21 mouse cellular contexts compared by ENCODE assay signal in the genomic region with DNA sequence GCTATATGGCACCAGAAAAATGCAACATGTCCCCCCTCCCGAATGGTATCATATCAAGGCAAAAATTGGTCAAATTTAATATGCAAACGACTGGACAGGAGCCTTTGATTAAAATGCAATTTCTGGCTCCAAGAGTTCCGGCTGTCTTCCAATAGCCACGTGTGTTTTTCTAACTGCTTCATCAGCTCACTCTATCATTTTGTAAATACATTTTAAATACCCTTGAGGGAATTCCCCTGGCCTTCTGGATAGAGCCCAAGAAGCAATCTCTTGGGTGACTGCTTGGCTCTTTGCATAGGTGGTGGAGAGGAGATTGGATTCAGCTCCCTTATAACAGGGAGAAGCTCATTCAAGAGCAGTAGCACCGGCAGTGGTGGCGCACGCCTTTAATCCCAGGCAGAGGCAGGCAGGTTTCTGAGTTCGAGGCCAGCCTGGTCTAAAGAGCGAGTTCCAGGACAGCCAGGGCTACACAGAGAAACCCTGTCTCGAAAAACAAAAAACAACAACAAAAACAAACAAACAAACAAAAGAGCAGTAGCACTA. TPM values are rescaled to one million over a fixed set of nuclear protein-coding genes. Genes with fewer than 3 reads are reported as not detected.
DNase-seq lines count a peak whose midpoint lies in the region; ATAC-seq and TF ChIP-seq lines count a peak whose summit lies in the region.
"Had no signal": no experiment of that assay in that cellular context is flagged by ENCODE, and none has a peak within 500 bp of the region (broad histone marks: within the 10 kb centered on the region; RNA-seq: fewer than 3 reads in every experiment).

No protein-coding gene starts in this region.

- TF ChIP-seq POLR2A in CH12.LX (IDR thresholded peaks at IDR 0.05; ENCODE audit: low read depth, low read length) = peak; percentile 51

- peak; percentile 27 for DNase-seq in lung, postnatal 36 days
- no peak for DNase-seq in lung, postnatal 10 days
- peak; percentile 85 for DNase-seq in CH12.LX (ENCODE audit: extremely low read depth)
- DNase-seq in spleen, adult 12 weeks (ENCODE audit: low spot score) = no peak
- DNase-seq in midbrain, embryonic 10.5 days (ENCODE audit: low spot score) = no peak
- no peak for DNase-seq in cerebellum, adult 9-10 months
- DNase-seq: B cell, adult 2 months; cerebellum, adult 11 months; cerebellum, adult 9-11 months; cerebellum, postnatal 36 days; gastrocnemius, postnatal 10 days; heart, adult 18-20 months; heart, postnatal 10 days; heart, postnatal 4 days had no signal

- dilution Hi-C loops in CH12.LX (cut with MboI; ENCODE audit: extremely low pct_ligation_motif_present, extremely low pct_unique_long_range_greater_than_20kb, low sequenced_read_pairs) = no loop called here

- no peak; the same call in 1 of the 2 replicates for TF ChIP-seq RAD21 in CH12.LX (IDR thresholded peaks at IDR 0.05; ENCODE audit: low read depth, low read length)

- 0 out of 2 replicates have a peak, but pooled peaks have one; percentile 43 for TF ChIP-seq EP300 in CH12.LX (IDR thresholded peaks at IDR 0.05; ENCODE audit: low read length)

- H3K36me3 ChIP-seq in CH12.LX (replicated peaks in 1 of 2; ENCODE audit: control insufficient read depth in 1 of 2, insufficient read depth in 1 of 2, low read length in 1 of 2) = peaks cover 0 to 2% of the 10 kb centered on the region in 2 experiments
- H3K36me3 ChIP-seq in midbrain, embryonic 10.5 days = no peaks in the 10 kb centered on the region
- H3K36me3 ChIP-seq: embryonic facial prominence, embryonic 13.5 days; forebrain, embryonic 12.5 days; heart, embryonic 10.5 days; hindbrain, embryonic 13.5 days had no signal

- no peak overlapping the region for H3K4me3 ChIP-seq in CH12.LX (replicated peaks in 1 of 3; ENCODE audit: low read depth in 2 of 3, low read length in 2 of 3, poor library complexity in 1 of 3)
- H3K4me3 ChIP-seq in midbrain, embryonic 10.5 days = no peak overlapping the region
- H3K4me3 ChIP-seq: embryonic facial prominence, embryonic 13.5 days; forebrain, embryonic 12.5 days; heart, embryonic 10.5 days; hindbrain, embryonic 13.5 days had no signal

- peaks cover 5 to 35% of the 10 kb centered on the region in 2 experiments; a peak in 3 of 4 replicates for H3K4me1 ChIP-seq in CH12.LX (ENCODE audit: control insufficient read depth in 1 of 2, insufficient read depth in 2 of 2)
- H3K4me1 ChIP-seq in midbrain, embryonic 10.5 days = no peaks in the 10 kb centered on the region
- H3K4me1 ChIP-seq: embryonic facial prominence, embryonic 13.5 days; forebrain, embryonic 12.5 days; heart, embryonic 10.5 days; hindbrain, embryonic 13.5 days had no signal

- WGBS in midbrain, embryonic 10.5 days = 88% methylated on average over 10 of the region's 10 CpGs

- peak overlapping the region; percentile 46; the same call in 1 of the 2 replicates for H3K9ac ChIP-seq in CH12.LX (ENCODE audit: insufficient read depth, low read depth)
- H3K9ac ChIP-seq: embryonic facial prominence, embryonic 13.5 days; forebrain, embryonic 12.5 days; hindbrain, embryonic 13.5 days had no signal

- peak overlapping the region; percentile 83 for H3K4me2 ChIP-seq in CH12.LX (ENCODE audit: insufficient read depth, low read depth, poor library complexity, severe bottlenecking)
- H3K4me2 ChIP-seq: embryonic facial prominence, embryonic 13.5 days; forebrain, embryonic 12.5 days; hindbrain, embryonic 13.5 days had no signal

- in situ Hi-C loops in CH12.LX (cut with MboI; ENCODE audit: low pct_ligation_motif_present, low pct_unique_long_range_greater_than_20kb, low sequenced_read_pairs) = no loop called here

- H3K27ac ChIP-seq in CH12.LX (ENCODE audit: insufficient read depth, low read depth) = peak overlapping the region; percentile 99
- H3K27ac ChIP-seq in midbrain, embryonic 10.5 days (replicated peaks) = no peak overlapping the region
- H3K27ac ChIP-seq: embryonic facial prominence, embryonic 13.5 days; forebrain, embryonic 12.5 days; heart, embryonic 10.5 days; hindbrain, embryonic 13.5 days; hindbrain, postnatal 0 days had no signal

- peaks cover 10% of the 10 kb centered on the region for H3K9me3 ChIP-seq in CH12.LX (replicated peaks; ENCODE audit: low read length)
- H3K9me3 ChIP-seq in midbrain, embryonic 10.5 days (replicated peaks) = no peaks in the 10 kb centered on the region
- H3K9me3 ChIP-seq: embryonic facial prominence, embryonic 13.5 days; forebrain, embryonic 12.5 days; heart, embryonic 10.5 days; hindbrain, embryonic 13.5 days had no signal

- H3K27me3 ChIP-seq in CH12.LX (replicated peaks) = no peaks in the 10 kb centered on the region
- H3K27me3 ChIP-seq in midbrain, embryonic 10.5 days (ENCODE audit: low read depth, poor library complexity, severe bottlenecking) = no peaks in the 10 kb centered on the region
- H3K27me3 ChIP-seq: embryonic facial prominence, embryonic 13.5 days; forebrain, embryonic 12.5 days; hindbrain, embryonic 13.5 days had no signal

- no peak for TF ChIP-seq CTCF in CH12.LX (conservative IDR thresholded peaks at IDR 0.05 in 1 of 2, IDR thresholded peaks at IDR 0.05 in 1 of 2; ENCODE audit: low read depth in 2 of 2, low read length in 2 of 2)

- no peaks in the 10 kb centered on the region for H3K79me2 ChIP-seq in CH12.LX (replicated peaks; ENCODE audit: control insufficient read depth, extremely low read depth, insufficient read depth, poor library complexity, severe bottlenecking)

- peak; percentile 39 for ATAC-seq in inflammation-experienced regulatory T-cells, adult 6 months
- ATAC-seq: forebrain, embryonic 16.5 days; hindbrain, postnatal 0 days had no signal

TF ChIP-seq in CH12.LX, 34 proteins besides CTCF, POLR2A, EP300 and RAD21:
- TF ChIP-seq KAT2A (IDR thresholded peaks at IDR 0.05; ENCODE audit: insufficient replicate concordance, low read length) (0 out of 2 replicates have a peak, but pooled peaks have one; percentile 28), GABPA (IDR thresholded peaks at IDR 0.05; ENCODE audit: insufficient replicate concordance, low read depth, low read length) (no peak), MEF2A (IDR thresholded peaks at IDR 0.05; ENCODE audit: borderline replicate concordance, low read depth, low read length) (peak; percentile 38; the same call in 1 of the 2 replicates), ETS1 (conservative IDR thresholded peaks at IDR 0.05; ENCODE audit: low read depth, low read length) (0 out of 2 replicates have a peak, but pooled peaks have one; percentile 38), NELFE (IDR thresholded peaks at IDR 0.05; ENCODE audit: low read depth, low read length) (no peak), MAFK (IDR thresholded peaks at IDR 0.05; ENCODE audit: insufficient replicate concordance, low read length) (no peak), CHD2 (IDR thresholded peaks at IDR 0.05; ENCODE audit: low read length) (0 out of 2 replicates have a peak, but pooled peaks have one; percentile 3), IRF4 (IDR thresholded peaks at IDR 0.05; ENCODE audit: low read depth, low read length) (0 out of 2 replicates have a peak, but pooled peaks have one; percentile 38), TBP (conservative IDR thresholded peaks at IDR 0.05; ENCODE audit: low read depth, low read length) (peak; percentile 83), SIN3A (IDR thresholded peaks at IDR 0.05; ENCODE audit: low read length) (no peak), RCOR1 (conservative IDR thresholded peaks at IDR 0.05; ENCODE audit: low read depth, low read length) (no peak), BHLHE40 (IDR thresholded peaks at IDR 0.05; ENCODE audit: low read depth, low read length) (peak; percentile 63), ZKSCAN1 (IDR thresholded peaks at IDR 0.05; ENCODE audit: borderline replicate concordance, low read depth, low read length) (no peak), TCF12 (IDR thresholded peaks at IDR 0.05; ENCODE audit: low read depth, low read length) (peak; percentile 17; the same call in 1 of the 2 replicates), NRF1 (IDR thresholded peaks at IDR 0.05; ENCODE audit: low read depth, low read length) (no peak), HCFC1 (IDR thresholded peaks at IDR 0.05; ENCODE audit: low read depth, low read length) (no peak), MXI1 (IDR thresholded peaks at IDR 0.05; ENCODE audit: low read depth, low read length) (peak; percentile 90), USF1 (IDR thresholded peaks at IDR 0.05; ENCODE audit: low read depth, low read length) (no peak; the same call in 1 of the 2 replicates), CHD1 (IDR thresholded peaks at IDR 0.05; ENCODE audit: low read depth, low read length) (no peak), PAX5 (IDR thresholded peaks at IDR 0.05; ENCODE audit: low read length) (no peak), ZNF384 (IDR thresholded peaks at IDR 0.05; ENCODE audit: low read depth, low read length) (no peak), UBTF (IDR thresholded peaks at IDR 0.05; ENCODE audit: low read depth, low read length) (no peak), MAX (IDR thresholded peaks at IDR 0.05; ENCODE audit: low read length) (peak; percentile 90), MAZ (IDR thresholded peaks at IDR 0.05; ENCODE audit: low read depth, low read length) (no peak), E2F4 (IDR thresholded peaks at IDR 0.05; ENCODE audit: insufficient replicate concordance, low read depth, low read length) (no peak), MYC (IDR thresholded peaks at IDR 0.05; ENCODE audit: low read depth, low read length) (peak; percentile 81), ELF1 (IDR thresholded peaks at IDR 0.05; ENCODE audit: low read depth, low read length) (no peak), SMC3 (IDR thresholded peaks at IDR 0.05; ENCODE audit: low read depth, low read length) (no peak), ZMIZ1 (IDR thresholded peaks at IDR 0.05; ENCODE audit: low read depth, low read length) (no peak), POLR2AphosphoS2 (IDR thresholded peaks at IDR 0.05; ENCODE audit: low read depth, low read length) (0 out of 2 replicates have a peak, but pooled peaks have one; percentile 2), JUND (conservative IDR thresholded peaks at IDR 0.05; ENCODE audit: low read depth, low read length) (no peak), ZC3H11A (IDR thresholded peaks at IDR 0.05; ENCODE audit: low read depth, low read length) (no peak), USF2 (conservative IDR thresholded peaks at IDR 0.05; ENCODE audit: low read depth, low read length) (no peak), JUN (IDR thresholded peaks at IDR 0.05; ENCODE audit: insufficient read depth, low read depth, low read length) (no peak)
TF ChIP-seq in CH12.LX: peak in this region for 12.

RNA-seq across cellular contexts. Expression of a gene that starts 23.3 kb away (rescaled TPM):
- total RNA-seq in CH12.LX (2012; rRNA removed) (20.7 and 23.0 TPM in 2 replicates), CH12.LX (2014; rRNA removed) (39.5 and 40.4 TPM in 2 replicates)
- polyA plus RNA-seq in CH12.LX (2012; ENCODE audit: insufficient read length, low read depth) = 15.4 and 17.2 TPM in 2 replicates
- 10 to 100 TPM; 12.1 to 24.1 (median 23.5) TPM for polyA plus RNA-seq in inflammation-experienced regulatory T-cells, adult 6 months (2017; shearing (Covaris generic))
- polyA plus RNA-seq in midbrain, embryonic 10.5 days (2016; fragmentation: Nextera tagmentation; extraction: Ambion mirVana) = 28.4 and 29.8 TPM in 2 replicates

Comparison
In these comparisons a context has a peak if more than half of its experiments do, and no peak if none do; other contexts are left out.
1. DNase-seq: peak in lung, postnatal 36 days (single experiment) and CH12.LX (single experiment); none in lung, postnatal 10 days (single experiment), spleen, adult 12 weeks (single experiment), midbrain, embryonic 10.5 days (single experiment) and cerebellum, adult 9-10 months (single experiment).